ENCODE assay signal across 7 mouse cellular contexts in genomic region chrX:48285651-48286021, GRCm38 (mm10). TPM values are rescaled to one million over a fixed set of nuclear protein-coding genes. Genes with fewer than 3 reads are reported as not detected.
DNase-seq lines count a peak whose midpoint lies in the region; ATAC-seq and TF ChIP-seq lines count a peak whose summit lies in the region.

No protein-coding gene starts in this region.

- H3K4me2 ChIP-seq in lung, embryonic 14.5 days: peak overlapping the region; percentile 66
- peak overlapping the region; percentile 66 for H3K4me2 ChIP-seq in intestine, postnatal 0 days (replicated peaks; ENCODE audit: low read depth)
- H3K4me2 ChIP-seq in lung, postnatal 0 days (replicated peaks; ENCODE audit: low read depth, low read length): peak overlapping the region; percentile 54

- TF ChIP-seq POLR2A in cerebellum, adult 2 months (IDR thresholded peaks at IDR 0.05; ENCODE audit: borderline replicate concordance, insufficient read depth, low read length): 0 out of 2 replicates have a peak, but pooled peaks have one; percentile 15

- no peaks in the 10 kb centered on the region for H3K27me3 ChIP-seq in lung, embryonic 14.5 days (ENCODE audit: insufficient read depth, low read length)
- H3K27me3 ChIP-seq in cerebellum, adult 2 months (ENCODE audit: control insufficient read depth, insufficient read depth, low read length): no peaks in the 10 kb centered on the region
- H3K27me3 ChIP-seq in intestine, postnatal 0 days (replicated peaks; ENCODE audit: control insufficient read depth, insufficient read depth, low read length): no peaks in the 10 kb centered on the region
- H3K27me3 ChIP-seq in lung, postnatal 0 days (replicated peaks; ENCODE audit: insufficient read depth, low read length): no peaks in the 10 kb centered on the region

- no peak for TF ChIP-seq CTCF in lung, embryonic 14.5 days (IDR thresholded peaks at IDR 0.05; ENCODE audit: low read depth)
- no peak for TF ChIP-seq CTCF in cerebellum, adult 2 months (IDR thresholded peaks at IDR 0.05; ENCODE audit: borderline replicate concordance, insufficient read depth, low read depth, low read length)
- TF ChIP-seq CTCF in intestine, postnatal 0 days (IDR thresholded peaks at IDR 0.05; ENCODE audit: low read depth): no peak
- no peak for TF ChIP-seq CTCF in lung, postnatal 0 days (IDR thresholded peaks at IDR 0.05)

- H3K36me3 ChIP-seq in lung, embryonic 14.5 days (ENCODE audit: insufficient read depth): 0 out of 2 replicates have a peak, but pooled peaks cover 12% of the 10 kb centered on the region
- no peaks in the 10 kb centered on the region for H3K36me3 ChIP-seq in intestine, postnatal 0 days (ENCODE audit: control insufficient read depth, insufficient read depth)
- H3K36me3 ChIP-seq in lung, postnatal 0 days (ENCODE audit: insufficient read depth, low read length): no peaks in the 10 kb centered on the region

- H3K4me1 ChIP-seq in lung, embryonic 14.5 days (ENCODE audit: insufficient read depth): no peaks in the 10 kb centered on the region
- no peaks in the 10 kb centered on the region for H3K4me1 ChIP-seq in cerebellum, adult 2 months (ENCODE audit: control insufficient read depth, insufficient read depth, low read length)
- H3K4me1 ChIP-seq in intestine, postnatal 0 days (replicated peaks; ENCODE audit: control insufficient read depth, insufficient read depth, low read length): no peaks in the 10 kb centered on the region
- no peaks in the 10 kb centered on the region for H3K4me1 ChIP-seq in lung, postnatal 0 days (ENCODE audit: insufficient read depth, low read depth, low read length)

- ATAC-seq in lung, embryonic 14.5 days (ENCODE audit: insufficient read depth): peak; percentile 74
- peak; percentile 31 for ATAC-seq in intestine, postnatal 0 days
- no peak; the same call in 1 of the 2 replicates for ATAC-seq in lung, postnatal 0 days

- DNase-seq in lung, embryonic 14.5 days: no peak
- DNase-seq in lung, postnatal 25 days (ENCODE audit: low spot score): no peak
- DNase-seq in cerebellum, adult 2 months: peak; percentile 62 to 68
- DNase-seq in gastrocnemius, postnatal 10 days: peak; percentile 43
- no peak for DNase-seq in lung, postnatal 0 days (ENCODE audit: low spot score)
- DNase-seq in right cerebral cortex, postnatal 36 days (ENCODE audit: low spot score in 2 of 2): peak; percentile 2 to 5

- TF ChIP-seq EP300 in lung, postnatal 0 days (IDR thresholded peaks at IDR 0.05): no peak

- H3K27ac ChIP-seq in lung, embryonic 14.5 days (ENCODE audit: low read depth): peak overlapping the region; percentile 46; the same call in 1 of the 2 replicates
- H3K27ac ChIP-seq in cerebellum, adult 2 months (ENCODE audit: insufficient read depth, low read length): 0 out of 2 replicates have a peak overlapping the region, but pooled peaks have one; percentile 10
- H3K27ac ChIP-seq in intestine, postnatal 0 days (ENCODE audit: low read depth, low read length): peak overlapping the region; percentile 35; the same call in 1 of the 2 replicates
- no peak overlapping the region for H3K27ac ChIP-seq in lung, postnatal 0 days (ENCODE audit: low read length)

- H3K9ac ChIP-seq in lung, embryonic 14.5 days: peak overlapping the region; percentile 52
- no peak overlapping the region for H3K9ac ChIP-seq in intestine, postnatal 0 days (ENCODE audit: low read depth, low read length)
- H3K9ac ChIP-seq in lung, postnatal 0 days (replicated peaks; ENCODE audit: low read depth): 0 out of 2 replicates have a peak overlapping the region, but pooled peaks have one; percentile 19

- peak overlapping the region; percentile 42 for H3K4me3 ChIP-seq in lung, embryonic 14.5 days (ENCODE audit: low read depth, low read length)
- H3K4me3 ChIP-seq in cerebellum, adult 2 months (replicated peaks; ENCODE audit: insufficient read depth, low read depth, low read length): peak overlapping the region; percentile 48
- H3K4me3 ChIP-seq in intestine, postnatal 0 days (ENCODE audit: low read depth, low read length): peak overlapping the region; percentile 46
- H3K4me3 ChIP-seq in lung, postnatal 0 days (ENCODE audit: low read depth, low read length): peak overlapping the region; percentile 44

- WGBS in lung, embryonic 14.5 days: 10% methylated on average over 17 of the region's 34 CpGs
- 7% methylated on average over 23 of the region's 34 CpGs for WGBS in cerebellum, adult 2 months
- 24% methylated on average over 25 of the region's 34 CpGs for WGBS in intestine, postnatal 0 days
- WGBS in lung, postnatal 0 days: 12% methylated on average over 20 of the region's 34 CpGs

- no peaks in the 10 kb centered on the region for H3K9me3 ChIP-seq in lung, embryonic 14.5 days (ENCODE audit: low read depth, low read length)
- H3K9me3 ChIP-seq in intestine, postnatal 0 days (ENCODE audit: control insufficient read depth): no peaks in the 10 kb centered on the region
- H3K9me3 ChIP-seq in lung, postnatal 0 days (ENCODE audit: low read length): no peaks in the 10 kb centered on the region

RNA-seq across cellular contexts. Expression of gene Utp14a, which starts 29.0 kb away (rescaled TPM):
- polyA plus RNA-seq in lung, embryonic 14.5 days (2014; fragmentation: Nextera tagmentation; extraction: Ambion mirVana): 21.5 and 23.7 TPM in 2 replicates
- polyA plus RNA-seq in cerebellum, adult 2 months (2012; rRNA removed): 14.0 and 14.4 TPM in 2 replicates
- 10 to 100 TPM; 14.1 to 16.9 TPM for total RNA-seq in gastrocnemius, postnatal 10 days (2021)
- 8.4 and 9.5 TPM in 2 replicates for polyA plus RNA-seq in intestine, postnatal 0 days (2015; fragmentation: Nextera tagmentation; extraction: Ambion mirVana)
- 11.0 and 11.5 TPM in 2 replicates for polyA plus RNA-seq in lung, postnatal 0 days (2015; fragmentation: Nextera tagmentation; extraction: Ambion mirVana)

RNA-seq across cellular contexts. Expression of gene Bcorl1, which starts 55.5 kb away (rescaled TPM):
- 6.2 and 7.3 TPM in 2 replicates for polyA plus RNA-seq in lung, embryonic 14.5 days (2014; fragmentation: Nextera tagmentation; extraction: Ambion mirVana)
- 6.7 and 7.7 TPM in 2 replicates for polyA plus RNA-seq in cerebellum, adult 2 months (2012; rRNA removed)
- 1 to 10 TPM; 6.4 to 8.2 TPM for total RNA-seq in gastrocnemius, postnatal 10 days (2021)
- polyA plus RNA-seq in intestine, postnatal 0 days (2015; fragmentation: Nextera tagmentation; extraction: Ambion mirVana): 1.6 and 1.9 TPM in 2 replicates
- 3.1 and 3.7 TPM in 2 replicates for polyA plus RNA-seq in lung, postnatal 0 days (2015; fragmentation: Nextera tagmentation; extraction: Ambion mirVana)

Comparison
In these comparisons a context has a peak if more than half of its experiments do, and no peak if none do; other contexts are left out.
1. DNase-seq: peak in cerebellum, adult 2 months (2 of 2), gastrocnemius, postnatal 10 days (single experiment) and right cerebral cortex, postnatal 36 days (2 of 2); none in lung, embryonic 14.5 days (single experiment), lung, postnatal 25 days (single experiment) and lung, postnatal 0 days (single experiment).
2. Peak in every context shown above with its lines, with median percentiles within 50 percentile points of each other: H3K4me2 ChIP-seq and H3K4me3 ChIP-seq.